Mouse (Mus musculus) induced T-regulatory cell, adult 2 months (primary cell): ENCODE results near the gene Fam102a.
"Not testable (repeated sequence)": the region's sequence is repeated elsewhere in the genome, so short reads cannot be mapped to it uniquely, and the experiment has no call there.

Experiments used
- DNase-seq: peaks from one replicate; pipeline ENCODE4 v3.0.0-alpha.2; 2012; ENCODE audit warnings: low read depth

The Fam102a gene

DNA sequence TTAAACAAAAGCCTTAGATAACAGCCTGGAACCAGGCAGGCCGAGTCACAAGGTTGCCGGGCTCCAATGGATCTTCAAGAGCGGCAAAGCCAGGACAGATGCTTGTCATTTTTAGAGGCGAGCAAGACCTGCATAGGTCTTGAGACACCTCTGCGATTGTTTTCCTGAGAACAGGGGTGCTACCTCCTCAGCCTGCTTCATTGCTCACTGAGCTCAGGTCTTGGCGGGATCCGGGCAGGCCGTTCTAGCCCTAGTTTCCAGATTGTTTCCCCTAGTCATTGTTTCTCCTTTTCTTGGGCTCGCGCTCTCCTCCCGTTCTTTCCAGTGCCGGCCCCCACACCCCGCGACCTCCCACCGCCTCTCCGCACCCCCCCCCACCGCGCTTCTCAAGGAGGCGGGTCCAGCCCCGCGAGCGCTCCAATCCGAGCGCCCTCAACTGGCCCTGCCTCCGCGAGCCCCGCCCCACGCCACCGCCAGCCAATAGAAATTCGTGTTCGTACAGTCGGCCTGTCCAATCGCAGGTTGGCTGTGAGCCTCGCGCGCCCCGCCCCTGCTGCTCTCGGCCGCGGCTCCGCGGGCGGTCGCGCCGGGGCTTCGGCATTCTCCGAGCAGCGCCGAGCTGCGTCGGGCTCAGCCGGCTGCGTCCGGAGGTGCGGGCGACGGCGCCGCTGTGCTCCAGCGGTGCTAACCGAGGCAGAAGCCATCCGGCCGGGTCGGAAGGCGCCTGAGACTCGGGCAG, at the start of gene Fam102a:
TSS of gene Fam102a (plus strand) at position 600 of the 739 bp plus-strand sequence.
- DNase-seq, result peak; percentile 97

DNA sequence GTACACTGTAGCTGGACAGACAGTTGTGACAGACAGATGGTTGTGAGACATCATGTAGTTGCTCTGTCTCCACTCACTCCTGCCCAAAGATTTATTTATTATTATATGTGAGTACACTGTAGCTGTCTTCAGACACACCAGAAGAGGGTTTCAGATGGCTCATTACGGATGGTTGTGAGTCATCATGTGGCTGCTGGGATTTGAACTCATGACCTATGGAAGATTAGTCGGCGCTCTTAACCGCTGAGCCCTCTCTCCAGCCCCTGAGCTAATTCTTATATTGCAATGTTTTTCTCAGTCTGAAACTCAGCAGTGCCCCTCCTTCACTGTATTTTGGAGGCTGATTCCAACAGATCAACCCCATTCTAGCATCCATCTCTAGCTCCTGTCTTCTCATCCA, 49.4 kb upstream of the Fam102a start:
- DNase-seq, result no peak

- no peak for DNase-seq
These were observed 49.0 kb upstream of the Fam102a start for GRCm38 (mm10) chr2:32486155-32486554.

- peak; percentile 97 for DNase-seq
These were observed 48.0 kb upstream of the Fam102a start for GRCm38 (mm10) chr2:32487124-32487623.

GRCm38 (mm10) chr2:32488679-32489078, 46.5 kb upstream of the Fam102a start:
- DNase-seq, result peak; percentile 94

GRCm38 (mm10) chr2:32490730-32491129, 44.4 kb upstream of the Fam102a start:
- DNase-seq, result not testable (repeated sequence)

DNA sequence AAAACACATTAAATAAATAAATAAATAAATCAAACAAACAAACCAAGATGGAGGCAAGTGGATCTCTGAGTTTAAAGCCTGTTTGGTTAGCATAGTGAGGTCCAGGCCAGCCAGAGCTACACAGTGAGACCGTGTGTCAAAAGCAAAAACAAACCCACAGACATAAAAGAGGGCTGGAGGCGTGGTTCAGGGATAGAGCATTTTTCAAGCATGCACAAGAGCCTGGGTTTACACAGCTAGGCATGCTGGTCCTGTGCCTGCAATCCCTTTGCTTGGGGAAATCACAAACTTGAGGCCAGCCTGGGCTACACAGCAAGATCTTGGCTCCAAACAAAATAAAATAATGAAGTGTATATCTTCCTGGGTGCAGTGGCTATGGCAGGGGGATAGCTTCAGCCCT, 42.5 kb upstream of the Fam102a start:
- DNase-seq, result peak; percentile 68

DNA sequence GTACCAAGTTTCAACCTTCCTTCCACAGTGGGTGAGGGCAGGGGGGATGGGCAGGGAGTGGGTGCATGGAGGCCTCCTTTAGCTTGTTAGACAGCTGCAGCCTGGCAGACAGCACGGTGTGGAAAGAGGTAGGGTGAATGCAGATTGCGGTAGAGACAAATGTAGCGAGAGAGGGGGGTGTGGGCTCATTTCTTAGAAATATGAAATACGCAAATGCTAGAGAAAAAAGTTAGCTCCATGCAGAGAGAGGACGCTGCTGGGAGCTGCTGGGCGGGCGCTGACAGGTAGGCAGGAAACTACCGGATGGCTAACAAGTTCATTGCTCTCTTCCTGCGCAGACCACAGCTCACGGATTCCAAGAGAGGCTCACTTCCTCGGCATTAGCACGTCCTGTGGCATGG, 41.8 kb upstream of the Fam102a start:
- DNase-seq, result peak; percentile 95

- peak; percentile 65 for DNase-seq
These were observed 40.6 kb upstream of the Fam102a start for GRCm38 (mm10) chr2:32494522-32494921.

DNA sequence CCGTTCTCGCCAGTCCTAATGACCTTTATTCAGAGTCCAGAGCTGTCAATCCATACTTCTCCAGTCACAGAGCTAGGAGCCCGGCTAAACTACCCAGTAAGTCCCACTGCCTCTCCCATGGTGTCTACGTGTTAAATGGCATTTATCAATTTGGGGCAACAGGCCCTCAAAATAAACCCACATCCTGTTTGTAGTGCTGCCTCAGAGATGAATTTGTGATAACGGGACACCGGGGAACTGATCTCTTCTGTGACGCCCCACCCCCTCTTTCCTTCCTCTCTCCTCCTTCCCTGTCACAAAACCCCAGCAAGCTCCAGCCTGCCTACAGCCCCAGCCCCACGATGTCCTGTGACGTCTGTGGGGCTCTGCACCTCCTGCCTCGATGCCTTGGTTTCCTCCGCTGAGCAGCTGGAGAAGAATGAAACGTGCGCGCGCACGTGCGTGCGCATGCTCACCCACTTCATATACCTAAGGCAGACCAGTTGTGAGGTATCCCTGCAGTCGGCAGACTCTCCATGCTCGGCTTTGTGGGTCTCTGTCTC, 39.9 kb upstream of the Fam102a start:
- peak; percentile 98 for DNase-seq

DNA sequence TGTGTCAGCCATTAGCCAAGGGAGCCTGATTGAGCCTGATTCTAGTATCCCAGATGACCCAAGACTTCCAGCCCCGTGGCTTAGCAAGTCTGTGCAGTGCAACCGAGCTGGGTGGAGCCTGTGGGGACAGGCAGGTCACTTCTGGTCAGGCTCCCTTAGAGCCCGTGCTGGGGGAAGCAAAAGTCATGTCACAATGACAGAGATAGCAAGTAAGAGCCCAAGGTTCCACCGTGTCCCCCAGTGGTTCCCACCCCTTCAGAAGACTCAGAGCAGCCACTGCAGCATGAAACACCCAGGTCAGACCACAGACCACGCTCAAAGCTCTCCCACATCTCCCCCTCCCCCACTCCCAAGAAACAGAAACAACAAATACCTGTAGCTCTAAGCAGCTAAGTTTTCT, 38.9 kb upstream of the Fam102a start:
- peak; percentile 92 for DNase-seq

- no peak for DNase-seq
These were observed 35.8 kb upstream of the Fam102a start for GRCm38 (mm10) chr2:32499365-32499764.

GRCm38 (mm10) chr2:32500461-32500860, 34.7 kb upstream of the Fam102a start:
- no peak for DNase-seq

DNA sequence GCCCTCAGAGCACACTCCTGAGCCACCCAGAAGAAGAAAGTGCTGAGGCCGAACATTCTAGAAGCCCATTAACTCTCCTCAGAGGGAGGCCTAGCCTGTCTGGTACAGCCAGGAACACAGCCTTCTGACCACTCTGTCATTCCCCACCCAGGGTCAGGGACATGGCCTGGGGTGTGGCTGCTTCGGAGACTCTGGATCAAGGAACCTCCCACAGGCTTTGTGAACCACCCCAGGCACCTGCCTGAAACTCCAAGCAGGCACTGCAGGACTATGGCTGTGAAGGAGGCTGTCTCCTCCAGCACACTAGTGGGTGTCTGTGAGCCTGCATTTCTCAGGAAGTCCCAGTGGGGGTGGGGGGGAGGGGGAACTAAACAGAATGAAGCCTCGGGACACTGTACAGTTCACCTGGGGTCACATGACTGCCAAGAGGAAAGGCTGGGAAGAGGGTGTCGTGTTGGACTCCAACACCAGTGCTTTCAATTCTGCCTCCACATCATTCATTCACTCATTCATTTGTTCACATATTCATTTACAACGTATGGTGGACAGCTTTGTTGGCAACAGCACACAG, 33.3 kb upstream of the Fam102a start:
- no peak for DNase-seq

- DNase-seq, result no peak
These were observed 32.3 kb upstream of the Fam102a start for GRCm38 (mm10) chr2:32502843-32503242.

DNA sequence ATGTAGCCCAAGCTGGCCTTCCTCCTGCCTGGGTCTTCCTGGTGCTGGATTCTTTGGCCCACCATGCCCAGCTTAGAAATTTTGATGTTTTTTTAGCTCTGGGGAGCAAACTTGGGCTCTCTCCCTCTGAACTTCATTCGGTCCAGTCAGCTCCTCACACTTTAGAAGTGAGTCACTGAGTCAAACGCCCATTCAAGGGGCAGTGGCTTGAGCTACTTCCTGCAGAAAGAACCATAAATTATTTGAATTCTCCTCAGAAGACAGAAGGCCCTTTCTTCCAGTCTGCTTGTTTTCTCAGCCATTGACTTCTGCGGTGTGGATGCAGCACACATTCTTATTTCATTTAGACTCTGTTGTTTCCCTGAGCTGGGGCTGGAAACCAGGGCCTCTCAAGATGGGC, 31.5 kb upstream of the Fam102a start:
- no peak for DNase-seq

- peak; percentile 52 for DNase-seq
These were observed 29.6 kb upstream of the Fam102a start for GRCm38 (mm10) chr2:32505536-32505935.

DNA sequence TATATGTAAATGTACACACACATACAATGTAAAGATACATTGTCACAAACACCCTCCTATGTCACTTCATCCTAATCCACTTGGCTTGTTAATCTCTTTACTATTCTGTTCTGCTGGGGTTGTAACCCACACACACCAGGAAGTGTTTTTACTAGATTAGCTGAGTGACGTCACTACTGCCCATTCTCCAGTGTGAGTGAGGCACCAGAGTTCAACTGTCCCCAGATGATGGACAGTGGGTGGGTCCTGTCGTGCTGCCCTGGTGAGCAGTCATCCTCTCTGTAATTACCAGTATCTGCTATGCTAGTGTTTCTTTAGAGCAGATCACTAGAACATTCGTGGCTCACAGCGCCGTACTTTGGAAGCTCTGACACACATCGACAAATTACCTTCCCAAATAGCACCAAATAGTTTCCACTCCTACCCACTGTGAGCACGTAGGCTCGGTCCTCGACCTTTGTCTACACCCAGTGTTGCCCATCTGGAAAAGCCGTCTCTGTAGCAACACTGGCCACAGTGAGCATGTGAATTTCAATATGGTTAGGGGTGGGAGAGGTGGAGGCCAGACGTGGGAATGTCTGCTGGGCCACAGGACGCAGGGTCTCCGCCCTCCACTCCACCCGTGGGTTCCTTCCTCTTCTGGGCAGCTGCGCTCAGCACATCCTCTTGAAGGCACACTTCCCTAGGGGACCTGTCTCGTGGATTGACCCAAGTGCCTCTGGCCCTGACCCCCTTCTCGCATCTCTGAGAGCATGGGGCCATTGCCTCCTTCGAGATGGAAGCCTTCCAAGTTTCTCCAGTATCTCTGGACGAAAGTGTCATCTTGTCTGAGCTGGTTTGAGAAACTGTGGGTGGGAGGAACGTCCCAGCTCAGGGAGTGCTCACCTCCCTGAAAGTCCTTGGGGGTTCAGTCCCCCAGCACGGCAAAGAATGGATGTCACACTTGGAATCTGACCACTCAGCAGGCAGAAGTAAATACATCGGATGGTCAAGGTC, 28.2 kb upstream of the Fam102a start:
- DNase-seq, result no peak

DNA sequence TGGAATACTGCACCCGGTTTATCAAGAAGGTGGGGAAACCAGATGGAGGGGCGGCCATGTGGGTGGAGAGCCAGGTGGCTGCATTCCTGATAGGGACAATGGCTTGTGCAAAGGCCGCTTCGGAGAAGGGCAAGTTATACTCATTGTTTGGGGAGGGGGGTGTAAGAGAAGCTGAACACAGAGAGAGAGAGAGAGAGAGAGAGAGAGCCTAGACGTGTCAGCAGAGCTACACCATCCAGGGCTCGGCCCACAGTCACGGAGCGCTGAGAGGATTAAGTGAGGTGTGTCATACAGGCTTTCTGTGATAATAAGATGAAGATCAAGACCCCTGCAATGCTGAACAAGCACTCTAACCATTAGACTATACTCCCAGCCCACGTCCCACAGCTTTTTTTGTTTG, 27.2 kb upstream of the Fam102a start:
- DNase-seq, result no peak

GRCm38 (mm10) chr2:32509287-32509686, 25.8 kb upstream of the Fam102a start:
- peak; percentile 78 for DNase-seq

DNA sequence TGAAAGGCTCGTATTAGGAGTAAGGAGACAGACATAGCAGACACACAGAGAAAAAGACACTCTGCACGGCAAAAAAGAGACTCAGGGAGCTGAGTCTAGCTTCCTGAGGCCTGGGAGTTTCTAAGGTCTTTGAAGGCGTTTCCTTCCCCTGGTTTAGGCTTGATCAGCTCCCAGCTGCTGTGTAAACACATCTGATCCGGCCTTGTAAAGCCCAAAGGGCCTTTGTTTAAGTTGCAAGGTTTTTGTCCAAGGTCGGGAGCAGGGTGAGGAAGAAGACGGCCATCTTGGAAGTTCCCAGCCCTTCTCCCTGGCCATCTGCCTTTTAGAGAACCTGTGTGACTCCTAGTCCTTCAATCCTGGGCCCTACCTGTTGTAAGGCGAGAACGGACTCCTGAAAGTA, 25.2 kb upstream of the Fam102a start:
- no peak for DNase-seq

- peak; percentile 55 for DNase-seq
These were observed 22.5 kb upstream of the Fam102a start for GRCm38 (mm10) chr2:32512592-32512991.
